Mouse (Mus musculus) mouse embryonic stem cell (cell line): ENCODE measurements around the gene D930048N14Rik.
"Not testable (repeated sequence)": the region's sequence is repeated elsewhere in the genome, so short reads cannot be mapped to it uniquely, and the experiment has no call there.

Source experiments
- in situ Hi-C, 2 experiments: fragments of 300-500 bp; cut with MboI; formaldehyde crosslinking; loops; 1 replicate in 1 of 2; 3 replicates in 1 of 2; pipeline ENCODE4 v1.14.3; 2019 to 2020; ENCODE audit warnings: low sequenced_read_pairs in 2 of 2, low pct_unique_long_range_greater_than_20kb in 1 of 2, mixed read lengths in 1 of 2; ENCODE audit not compliant: unreplicated experiment in 1 of 2

The D930048N14Rik gene

DNA sequence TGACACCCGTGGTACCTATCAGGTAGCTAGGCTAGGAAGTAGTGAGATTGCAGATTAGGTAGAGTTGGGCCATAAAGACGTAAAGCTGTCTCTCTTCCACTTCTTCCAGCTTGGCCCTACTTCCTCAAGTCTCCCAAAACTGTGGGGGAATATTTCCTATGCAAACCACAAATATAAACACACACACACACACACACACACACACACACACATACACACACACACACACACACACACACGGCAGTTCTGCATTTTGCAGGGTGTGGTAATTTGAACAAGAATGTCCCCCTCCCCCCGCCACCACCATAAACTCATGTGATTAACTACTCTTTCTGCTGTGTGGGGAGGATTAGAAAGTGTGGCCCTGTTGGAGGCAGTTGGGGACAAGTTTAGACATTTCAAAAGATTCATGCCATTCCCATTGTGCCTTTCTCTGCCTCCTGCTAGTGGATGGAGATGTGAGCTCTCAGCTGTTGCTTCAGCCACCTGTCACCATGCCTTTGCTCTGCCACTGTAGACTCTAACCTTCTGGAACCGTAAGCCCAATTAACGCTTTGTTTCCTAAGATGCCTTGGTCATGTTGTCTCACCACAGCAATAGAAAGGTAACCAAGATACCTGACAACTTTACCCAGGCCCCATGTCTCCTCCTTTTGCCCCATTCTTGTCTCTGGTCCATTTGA lies 27.1 kb downstream of the D930048N14Rik start:
- in situ Hi-C loops: no loop called here

DNA sequence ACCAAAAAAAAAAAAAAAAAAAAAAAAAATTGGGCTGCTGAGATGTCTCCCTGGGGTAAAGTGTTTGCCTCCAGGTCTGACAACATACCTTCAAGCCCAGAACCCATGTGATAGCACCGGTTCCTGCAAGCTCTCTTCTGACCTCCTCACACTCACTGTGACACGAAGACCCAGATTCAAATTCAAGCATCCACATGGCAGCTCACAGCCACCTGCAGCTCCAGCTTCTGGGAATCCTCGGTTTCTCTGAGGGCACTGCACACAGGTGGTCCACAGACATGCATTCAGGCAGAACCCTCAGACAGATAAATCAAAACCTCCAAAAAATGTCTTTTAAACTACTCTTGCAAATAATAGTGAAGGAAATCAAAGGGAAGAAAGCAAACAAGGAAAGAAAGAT lies 28.7 kb downstream of the D930048N14Rik start:
- in situ Hi-C loops: no loop called here

DNA sequence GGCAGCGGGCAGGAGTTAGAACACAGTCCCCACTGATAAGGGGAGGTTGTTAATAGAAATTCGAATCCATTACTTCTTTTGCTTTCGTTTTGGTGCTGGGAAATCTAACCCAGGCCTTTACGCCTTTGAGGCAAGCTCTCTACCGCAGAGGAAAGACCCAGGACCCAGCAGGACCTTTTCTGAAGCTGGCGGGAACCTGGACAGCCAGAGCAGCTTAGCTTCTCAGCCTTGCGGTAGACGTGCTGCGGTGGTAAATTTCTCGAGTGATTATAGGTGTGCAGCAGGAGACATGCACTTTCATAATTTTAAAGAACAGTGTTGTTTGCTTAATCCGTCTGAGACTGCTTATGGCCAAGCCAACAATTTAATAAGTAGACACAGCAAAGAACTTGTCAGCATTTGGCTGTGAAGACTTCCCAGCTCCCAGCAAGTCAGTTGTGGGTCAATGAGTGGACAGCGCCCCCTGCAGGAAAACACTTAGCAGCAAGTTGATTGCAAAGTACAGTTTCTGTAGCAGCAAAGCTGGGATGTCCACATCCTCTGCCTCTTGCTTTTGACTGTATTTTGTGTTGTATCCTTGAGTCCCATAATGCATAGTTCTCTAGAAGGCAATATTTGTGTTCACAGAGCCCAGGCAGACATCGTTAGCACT lies 30.7 kb downstream of the D930048N14Rik start:
- in situ Hi-C loops: loop anchor here in 1 of 2 experiments (5.0 kb wide), 1 partner anchor 64 kb away; the partner anchor contains the start of gene Nhp2

DNA sequence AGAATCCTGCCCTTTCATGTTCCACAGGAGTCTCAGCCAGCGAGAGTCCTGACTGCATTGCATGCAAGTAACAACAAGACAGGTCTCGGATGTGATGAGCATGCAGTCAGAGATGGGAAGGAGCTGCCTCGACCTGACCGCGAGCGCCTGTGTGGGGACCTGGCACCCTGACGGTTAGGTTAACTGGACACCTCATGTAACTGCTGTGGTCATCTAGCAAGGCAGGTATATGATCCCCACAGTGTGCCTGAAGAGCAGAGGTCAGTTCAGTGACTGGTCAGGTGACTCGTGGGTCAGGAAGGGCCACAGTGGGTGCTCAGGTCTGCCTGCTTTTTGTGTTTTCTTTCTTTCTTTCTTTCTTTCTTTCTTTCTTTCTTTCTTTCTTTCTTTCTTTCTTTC lies 31.2 kb downstream of the D930048N14Rik start:
- in situ Hi-C loops: loop anchor here in 1 of 2 experiments (5.0 kb wide), 1 partner anchor 65 kb away; the partner anchor contains the start of gene Nhp2

DNA sequence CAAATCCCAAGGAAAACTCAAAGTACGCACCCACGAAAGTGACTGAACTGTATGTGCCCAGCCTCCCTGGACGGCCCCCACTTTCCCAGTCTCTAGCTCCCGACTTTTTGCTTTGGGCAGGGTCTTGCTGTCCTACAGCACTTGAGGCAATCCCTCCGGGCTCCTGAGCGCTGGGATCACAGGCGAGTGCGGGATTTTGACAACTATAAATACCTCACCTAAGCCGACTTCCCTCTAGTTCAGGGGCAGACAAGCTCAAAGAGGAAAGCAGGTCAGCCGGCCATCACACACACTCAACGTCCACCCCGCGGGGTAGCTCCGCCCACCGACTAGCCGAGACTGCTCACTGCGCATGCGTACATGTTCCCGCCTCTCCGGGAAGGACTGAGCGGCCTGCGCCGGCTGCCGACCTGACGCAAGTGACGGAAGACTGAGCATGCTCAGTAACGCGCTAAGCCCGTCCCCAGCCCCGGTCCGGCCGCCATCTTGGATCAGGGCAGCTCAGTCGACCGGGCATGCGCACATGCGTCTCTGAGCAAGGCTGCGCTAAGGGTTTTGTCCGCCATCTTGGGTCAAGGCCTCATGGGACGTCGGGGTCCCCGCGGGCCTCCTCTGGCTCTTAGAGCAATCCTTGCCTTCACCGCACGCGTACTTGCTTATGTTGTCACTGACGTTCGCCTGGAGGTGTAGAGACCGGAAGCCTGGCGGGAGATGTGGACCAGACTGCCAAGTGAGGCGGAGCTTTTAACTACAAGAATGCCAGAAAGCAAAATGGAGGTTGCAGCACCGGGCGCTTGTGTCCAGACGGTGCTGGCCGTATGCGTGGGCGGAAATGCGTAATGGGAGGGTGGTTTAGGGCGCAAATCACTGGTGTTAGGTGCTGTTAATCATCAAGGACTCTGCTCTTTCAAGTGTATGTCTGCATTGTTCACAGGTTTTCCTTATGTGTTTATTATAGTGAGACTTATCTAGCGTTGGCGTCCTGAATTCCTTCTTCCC lies 37.9 kb downstream of the D930048N14Rik start, which contains the start of gene 0610009B22Rik:
0610009B22Rik (minus strand) TSS at position 545 of the 999 bp plus-strand sequence.
- in situ Hi-C loops: loop anchor here in 1 of 2 experiments (5.0 kb wide), 1 partner anchor 71 kb away; the partner anchor contains the start of gene Nhp2

DNA sequence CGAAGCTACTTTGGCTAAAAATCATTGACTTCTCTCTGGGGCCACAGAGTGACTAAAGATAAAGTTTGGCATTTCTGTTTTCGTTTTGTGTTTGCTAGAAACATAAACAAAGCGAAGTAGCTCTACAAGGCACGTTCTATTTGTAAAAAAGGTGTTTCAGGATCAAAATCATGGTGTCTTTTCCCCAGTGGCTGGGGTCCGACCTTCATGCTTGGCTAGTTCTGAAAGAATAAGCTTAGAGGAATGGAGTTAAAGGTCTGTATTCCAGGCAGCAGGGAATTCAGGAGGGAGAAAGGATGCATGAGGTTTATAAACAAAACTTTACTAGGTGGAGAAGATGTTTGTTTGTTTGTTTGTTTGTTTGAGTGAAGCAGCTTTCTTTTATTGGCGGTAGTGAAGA lies 38.6 kb downstream of the D930048N14Rik start:
- in situ Hi-C loops: loop anchor here in 1 of 2 experiments (5.0 kb wide), 1 partner anchor 72 kb away; the partner anchor contains the start of gene Nhp2

DNA sequence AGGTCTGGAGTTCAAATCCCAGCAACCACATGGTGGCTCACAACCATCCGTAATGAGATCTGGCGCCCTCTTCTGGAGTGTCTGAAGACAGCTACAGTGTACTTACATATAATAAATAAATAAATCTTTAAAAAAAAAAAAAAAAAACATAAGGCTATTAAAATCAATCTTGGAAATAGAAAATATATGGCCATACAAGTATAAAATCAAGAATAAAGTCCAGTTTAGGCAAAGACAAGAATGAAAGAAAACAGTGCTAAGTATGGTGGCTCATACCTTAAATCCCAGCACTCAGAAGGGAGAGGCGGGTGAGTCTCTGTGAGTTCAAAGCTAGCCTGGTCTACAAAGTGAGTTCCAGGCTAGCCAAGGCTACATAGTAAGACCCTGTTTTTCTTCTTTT lies 39.8 kb downstream of the D930048N14Rik start:
- in situ Hi-C loops: not testable (repeated sequence)

DNA sequence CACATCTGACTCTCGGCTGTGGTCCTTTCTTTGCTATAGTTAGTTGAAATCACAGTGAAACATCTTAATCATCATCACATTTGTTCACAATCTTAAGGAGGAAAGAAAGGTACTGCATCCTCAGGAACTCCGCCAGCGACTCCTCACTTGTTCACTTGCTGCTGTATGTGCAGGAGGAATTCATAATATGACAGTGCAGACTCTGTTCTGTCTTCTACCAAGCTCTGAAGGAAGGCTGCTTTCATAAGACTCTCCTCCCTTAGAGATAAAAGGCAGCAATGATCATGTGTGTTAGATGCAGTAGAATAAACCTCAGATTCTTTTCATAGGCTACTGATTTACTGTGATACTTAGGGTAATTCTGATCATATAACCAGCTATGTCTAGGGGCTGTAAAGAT lies 44.2 kb downstream of the D930048N14Rik start:
- in situ Hi-C loops: no loop called here

DNA sequence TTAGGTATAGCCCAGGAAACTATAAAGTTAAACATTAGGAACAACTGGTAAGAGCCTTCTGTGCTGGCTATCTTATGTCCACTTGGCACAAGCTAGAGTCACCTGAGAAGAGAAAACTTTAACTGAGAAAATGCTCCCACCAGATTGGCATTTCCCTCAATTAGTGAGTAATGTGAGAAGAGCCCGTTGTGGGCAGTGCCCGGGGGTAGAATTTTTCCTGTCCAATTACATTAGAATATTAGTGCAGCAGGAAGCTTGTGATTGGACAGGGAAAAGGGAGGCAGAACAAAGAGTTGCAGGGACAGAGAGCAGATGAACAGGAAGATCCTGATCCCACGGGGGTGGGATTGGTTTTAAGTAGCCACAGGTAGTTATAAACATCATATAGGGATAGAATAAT lies 52.1 kb downstream of the D930048N14Rik start:
- in situ Hi-C loops: no loop called here

DNA sequence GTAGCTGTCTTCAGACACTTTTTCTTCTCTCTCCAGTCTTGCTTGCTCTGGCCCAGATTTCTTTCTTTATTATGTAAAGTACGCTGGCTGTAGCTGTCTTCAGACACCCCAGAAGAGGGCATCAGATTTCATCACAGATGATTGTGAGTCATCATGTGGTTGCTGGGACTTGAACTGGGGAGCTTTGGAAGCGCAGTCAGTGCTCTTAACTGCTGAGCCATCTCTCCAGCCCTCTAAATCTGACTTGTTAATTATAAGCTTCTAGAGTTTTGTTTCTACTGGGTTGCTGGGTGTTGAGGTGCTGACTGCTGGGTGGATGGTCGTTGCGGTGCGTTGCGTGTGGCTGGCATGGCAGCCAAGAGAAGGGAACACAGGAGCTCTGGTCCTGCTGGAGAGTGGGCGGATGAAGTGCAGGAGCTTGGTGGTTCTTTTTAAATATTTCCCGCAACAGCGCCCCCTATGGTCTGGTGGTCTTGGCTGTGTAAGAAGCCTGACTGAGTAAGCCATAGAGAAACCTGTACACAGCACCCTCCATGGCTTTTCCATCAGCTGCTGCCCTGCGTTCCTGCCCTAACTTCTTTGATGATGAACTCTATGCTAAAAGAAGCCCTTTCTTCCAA lies 52.7 kb downstream of the D930048N14Rik start:
- in situ Hi-C loops: no loop called here

DNA sequence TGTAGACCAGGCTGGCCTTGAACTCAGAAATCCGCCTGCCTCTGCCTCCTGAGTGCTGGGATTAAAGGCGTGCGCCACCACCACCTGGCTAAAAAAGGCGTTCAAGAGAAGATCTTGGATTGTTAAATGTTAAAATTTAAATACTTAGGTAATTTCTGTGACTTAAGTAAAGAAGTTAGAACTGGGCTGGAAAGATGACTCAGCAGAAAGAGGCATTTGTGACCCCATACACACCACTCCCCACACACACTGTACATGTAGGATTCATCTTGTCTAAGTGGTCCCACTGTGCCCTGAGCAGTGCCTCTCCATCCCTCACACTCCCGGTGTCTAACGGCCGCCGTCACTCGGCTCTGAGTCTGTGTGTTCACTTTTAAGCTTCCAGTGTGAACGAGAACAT lies 55.7 kb downstream of the D930048N14Rik start:
- in situ Hi-C loops: no loop called here

DNA sequence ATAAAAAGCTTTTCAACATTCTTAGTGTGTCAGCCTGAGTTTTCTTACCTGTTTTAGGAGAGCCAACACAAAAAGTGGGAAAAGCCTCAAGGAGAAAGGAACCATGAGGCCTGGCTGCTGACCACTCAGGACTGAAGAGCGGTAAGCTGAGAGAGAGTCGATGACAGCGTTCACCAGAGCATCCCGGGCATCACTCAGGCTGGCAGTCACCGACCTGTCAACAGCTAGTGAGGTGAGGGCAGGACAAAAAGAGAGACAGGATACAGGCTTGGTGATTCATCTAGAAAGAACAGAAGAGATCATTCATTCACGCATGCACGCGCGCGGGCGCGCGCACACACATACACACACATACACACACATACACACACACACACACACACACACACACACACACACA lies 56.3 kb downstream of the D930048N14Rik start:
- in situ Hi-C loops: no loop called here
